Mouse (Mus musculus) CD4-positive helper T cell, adult 2 months (primary cell): Measurements from ENCODE around the gene Slc16a3.

Experiments
- DNase-seq: peaks from one replicate; pipeline ENCODE4 v3.0.0-alpha.2; 2012; ENCODE audit warnings: low read depth, missing footprints, low spot score

Gene Slc16a3

DNA sequence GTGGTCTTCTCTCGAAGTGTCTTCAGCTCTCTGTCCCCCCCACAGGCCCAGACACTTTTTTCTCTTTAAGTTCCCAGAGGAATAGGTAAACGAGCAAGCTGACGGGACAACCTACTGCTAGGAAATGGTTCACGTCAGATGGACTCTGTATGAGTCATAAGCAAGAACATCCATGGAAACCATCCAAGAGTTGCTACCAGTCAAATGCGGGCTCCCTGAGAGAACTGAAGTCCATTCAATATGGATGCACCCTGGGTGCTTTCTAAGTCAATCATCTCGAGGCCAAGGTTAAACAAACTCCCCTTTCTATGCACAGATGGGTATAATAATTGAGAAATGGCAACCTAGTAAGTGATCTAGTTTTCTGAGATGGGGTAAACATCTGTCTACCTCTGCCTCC lies 25.0 kb downstream of the Slc16a3 start:
- DNase-seq: no peak

- DNase-seq: no peak
These were observed 31.6 kb downstream of the Slc16a3 start for GRCm38 (mm10) chr11:120979711-120980426.

DNA sequence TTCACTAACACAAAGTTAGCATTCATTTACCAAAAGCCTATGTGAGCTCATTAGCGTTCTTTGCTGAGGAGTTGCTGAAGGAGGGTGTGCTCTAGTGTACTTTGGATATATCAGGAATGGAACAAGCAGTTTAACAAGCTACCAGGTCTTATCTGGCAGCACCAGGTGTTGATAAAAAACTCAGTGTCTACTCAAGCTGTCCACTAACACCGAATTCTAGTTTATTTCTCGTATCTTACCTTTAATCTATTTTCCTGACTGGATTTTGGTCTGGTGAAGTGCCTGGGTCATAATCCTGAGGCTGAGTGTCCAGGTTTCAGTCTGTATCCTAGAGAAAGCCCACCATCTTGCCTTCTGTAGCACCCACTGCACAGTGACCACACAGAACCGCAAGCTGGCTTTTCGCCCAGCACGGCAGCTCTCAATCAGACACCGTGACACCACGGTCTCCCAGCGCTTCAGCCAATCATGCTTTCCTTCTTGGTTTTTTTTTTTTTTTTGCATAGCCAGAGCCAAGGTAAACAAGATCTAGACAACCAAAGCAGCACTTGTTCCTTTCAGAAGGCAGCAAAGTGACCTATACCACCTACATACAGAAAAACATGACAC lies 32.3 kb downstream of the Slc16a3 start:
- DNase-seq: no peak

DNA sequence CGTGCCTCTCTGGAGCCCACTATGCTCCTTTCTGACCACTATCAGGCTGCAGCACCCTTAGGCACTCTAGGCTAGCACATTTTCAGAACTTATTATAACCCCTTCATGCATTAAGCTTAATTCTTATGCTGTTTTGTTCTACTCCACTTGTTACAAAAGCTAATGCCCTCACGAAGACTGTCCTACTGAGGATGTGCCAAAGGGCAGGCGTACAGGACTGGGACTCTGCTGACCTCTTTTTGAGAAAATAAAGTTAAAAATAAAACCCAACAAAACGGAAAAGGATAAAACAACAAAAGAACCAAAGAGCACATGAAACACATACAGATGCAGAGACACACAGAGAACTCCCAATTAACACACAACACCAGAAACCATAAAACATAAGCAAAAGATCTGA lies 33.4 kb downstream of the Slc16a3 start:
- no peak for DNase-seq

- no peak for DNase-seq
These were observed 34.2 kb downstream of the Slc16a3 start for GRCm38 (mm10) chr11:120982459-120982858.

- no peak for DNase-seq
These were observed 36.4 kb downstream of the Slc16a3 start for GRCm38 (mm10) chr11:120984448-120985330.

DNA sequence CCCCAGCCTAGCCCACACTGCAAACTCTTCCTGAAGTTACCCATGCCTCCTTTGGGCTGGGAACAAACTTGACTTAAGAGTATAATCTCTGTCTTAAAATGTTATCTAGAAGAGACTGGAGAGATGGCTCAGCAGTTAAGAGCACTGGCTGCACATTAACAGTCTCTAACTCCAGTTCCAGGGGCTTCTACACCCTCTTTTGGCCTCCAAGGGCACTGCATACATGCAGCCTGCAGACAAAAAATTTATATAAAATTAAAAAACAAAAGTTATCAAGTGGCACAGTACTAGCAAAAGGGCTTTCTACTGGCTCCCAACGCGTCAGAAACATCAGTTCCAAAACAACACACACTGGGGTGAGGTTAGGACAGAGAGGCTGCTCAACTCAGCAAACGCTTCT lies 39.3 kb downstream of the Slc16a3 start:
- DNase-seq: no peak

GRCm38 (mm10) chr11:120988410-120988809 lies 40.1 kb downstream of the Slc16a3 start:
- DNase-seq: no peak

GRCm38 (mm10) chr11:120989523-120989922 lies 41.2 kb downstream of the Slc16a3 start:
- peak; percentile 17 for DNase-seq

GRCm38 (mm10) chr11:120990126-120990781 lies 42.0 kb downstream of the Slc16a3 start:
- peak; percentile 68 for DNase-seq

GRCm38 (mm10) chr11:120990951-120991526 lies 42.8 kb downstream of the Slc16a3 start, which contains the start of gene Csnk1d:
Gene Csnk1d (minus strand): TSS chr11:120991330.
- DNase-seq: peak; percentile 94

- no peak for DNase-seq
These were observed 43.5 kb downstream of the Slc16a3 start for GRCm38 (mm10) chr11:120991791-120992190.

DNA sequence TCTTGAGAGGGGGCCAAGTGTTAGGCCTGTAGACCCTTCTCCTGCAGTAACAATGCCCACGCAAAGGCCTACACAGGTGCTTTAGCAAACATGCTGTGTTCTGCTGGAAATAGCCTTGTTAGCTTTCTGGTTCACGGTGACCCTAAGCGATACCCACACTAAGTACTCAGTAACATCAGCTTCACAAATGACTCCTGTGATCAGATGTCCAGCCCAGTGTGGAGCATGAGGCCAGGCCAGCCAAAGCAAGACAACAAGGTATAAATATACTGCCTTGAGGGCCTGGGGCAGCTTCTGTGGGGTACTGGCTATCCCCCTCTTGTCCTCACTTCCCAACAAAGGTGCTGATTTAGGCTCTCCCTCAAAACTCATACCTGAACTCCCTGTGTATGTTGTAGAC lies 44.8 kb downstream of the Slc16a3 start:
- DNase-seq: no peak

DNA sequence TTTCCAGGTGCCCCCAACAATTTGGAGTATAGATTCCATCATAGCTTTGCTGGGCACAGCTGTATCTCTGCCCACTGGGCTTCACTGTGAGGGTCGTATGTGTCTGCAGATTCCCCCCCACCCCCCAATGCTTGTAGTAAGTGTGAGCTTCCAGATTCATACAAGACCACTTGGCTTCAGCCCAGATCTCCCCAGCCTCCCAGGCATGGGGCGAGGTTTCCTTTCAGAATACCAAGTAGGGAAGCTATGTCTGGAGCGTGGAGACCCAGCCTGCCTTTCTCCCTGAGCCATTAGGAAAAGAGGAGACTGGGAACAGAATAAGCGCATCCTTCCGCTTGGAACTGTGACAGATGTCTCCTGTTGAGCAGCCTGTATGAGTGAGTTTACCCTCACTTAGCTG lies 45.3 kb downstream of the Slc16a3 start:
- DNase-seq: no peak

- no peak for DNase-seq
These were observed 46.5 kb downstream of the Slc16a3 start for GRCm38 (mm10) chr11:120994741-120995140.

DNA sequence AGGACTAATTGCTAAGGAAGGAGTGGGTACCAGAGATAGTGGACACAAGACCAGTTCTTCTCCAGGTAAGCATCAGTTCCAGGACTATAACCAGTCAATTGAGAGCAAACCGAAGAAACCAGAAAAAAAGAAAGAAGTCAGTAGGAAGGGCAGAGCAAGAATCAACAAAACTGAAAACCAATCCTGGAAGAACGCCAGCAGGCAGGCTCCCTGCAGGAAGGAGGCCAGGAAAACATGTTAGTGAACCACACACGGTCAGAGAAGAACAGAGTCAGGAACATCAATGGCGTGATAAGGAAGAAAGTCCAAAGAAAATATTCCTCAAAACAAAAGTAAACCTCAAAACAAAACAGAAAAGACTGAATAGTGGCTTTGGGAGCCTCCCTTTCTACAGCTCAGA lies 53.7 kb downstream of the Slc16a3 start:
- DNase-seq: no peak

DNA sequence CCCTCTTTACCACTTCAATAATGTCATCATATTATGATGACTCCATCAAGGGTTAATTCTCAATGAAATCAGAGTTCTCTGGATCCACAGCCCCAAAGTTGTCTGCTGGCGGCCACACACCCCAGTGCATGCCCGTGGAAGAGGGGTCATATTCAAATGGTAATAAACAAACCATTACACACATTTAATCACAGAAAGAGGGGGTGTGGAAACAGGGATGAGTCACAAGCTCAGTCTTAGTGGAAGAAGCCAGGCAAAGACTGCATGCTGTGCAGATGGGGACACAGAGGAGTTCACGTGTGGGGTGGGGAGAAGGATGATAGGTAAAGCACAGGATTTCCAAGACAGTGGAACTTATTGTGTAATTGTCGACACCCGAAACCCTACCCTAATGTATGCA lies 56.0 kb downstream of the Slc16a3 start:
- no peak for DNase-seq

DNA sequence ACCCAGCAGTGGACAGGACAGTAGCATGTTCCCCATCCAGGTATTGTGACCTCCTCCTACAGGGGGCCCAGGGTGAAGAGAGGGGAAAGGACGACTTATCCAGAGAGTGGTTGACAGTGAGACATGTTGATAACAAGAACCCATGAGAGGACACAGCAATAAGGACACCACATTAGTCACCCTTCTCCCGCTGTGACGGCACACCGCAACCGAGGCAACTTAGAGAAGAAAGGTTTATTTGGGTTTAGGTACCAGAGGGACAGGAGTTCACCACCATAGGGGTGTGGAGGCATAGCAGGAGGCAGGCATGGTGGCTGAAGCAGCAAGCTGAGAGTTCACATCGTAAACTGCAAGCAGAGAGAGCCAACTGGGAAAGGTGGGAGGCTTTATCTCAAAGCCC lies 57.9 kb downstream of the Slc16a3 start:
- DNase-seq: no peak

- DNase-seq: no peak
These were observed 61.9 kb downstream of the Slc16a3 start for GRCm38 (mm10) chr11:121010044-121010755.
